Mouse (Mus musculus) layer of hippocampus, postnatal 25 days (tissue): ENCODE data around the gene Ubxn4. TPM values are rescaled to one million over a fixed set of nuclear protein-coding genes. Genes with fewer than 3 reads are reported as not detected.
"Not testable (repeated sequence)": the region's sequence is repeated elsewhere in the genome, so short reads cannot be mapped to it uniquely, and the experiment has no call there.

Source experiments
- DNase-seq, 2 experiments: peaks; one replicate each; pipeline ENCODE4 v3.0.0; 2022; ENCODE audit warnings: mixed read lengths in 2 of 2, low spot score in 1 of 2; ENCODE audit errors: extremely low spot score in 1 of 2
- total RNA-seq, 2 experiments: library from RNA; stranded (reverse); gene quantifications; 2 replicates each; pipeline ENCODE4 v1.2.3; 2021

The Ubxn4 gene
- total RNA-seq, result 10 to 100 TPM; 58.8 to 59.9 TPM

DNA sequence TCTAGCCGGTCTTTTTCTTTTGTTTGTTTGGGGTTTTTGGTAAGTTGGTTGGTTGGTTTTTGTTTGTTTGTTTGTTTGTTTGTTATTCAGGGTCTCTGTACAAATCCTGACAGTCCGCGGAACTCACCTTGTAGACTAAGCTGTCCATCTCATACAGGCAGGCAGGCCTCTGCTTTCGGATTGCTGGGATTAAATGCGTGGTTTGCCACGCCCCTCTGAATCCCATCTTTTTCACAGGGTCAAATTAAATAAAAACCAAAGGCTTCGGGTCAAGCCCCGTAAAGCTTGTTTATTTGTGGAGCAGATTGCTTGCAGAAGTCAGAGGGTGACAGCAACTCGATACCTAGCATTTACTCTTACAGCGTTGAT, at the start of gene Ubxn4:
TSS of gene Ubxn4 (plus strand) at position 338 of the 369 bp plus-strand sequence.
- DNase-seq, result no peak

- no peak for DNase-seq
These were observed 49.8 kb upstream of the Ubxn4 start for GRCm38 (mm10) chr1:128194011-128194410.

DNA sequence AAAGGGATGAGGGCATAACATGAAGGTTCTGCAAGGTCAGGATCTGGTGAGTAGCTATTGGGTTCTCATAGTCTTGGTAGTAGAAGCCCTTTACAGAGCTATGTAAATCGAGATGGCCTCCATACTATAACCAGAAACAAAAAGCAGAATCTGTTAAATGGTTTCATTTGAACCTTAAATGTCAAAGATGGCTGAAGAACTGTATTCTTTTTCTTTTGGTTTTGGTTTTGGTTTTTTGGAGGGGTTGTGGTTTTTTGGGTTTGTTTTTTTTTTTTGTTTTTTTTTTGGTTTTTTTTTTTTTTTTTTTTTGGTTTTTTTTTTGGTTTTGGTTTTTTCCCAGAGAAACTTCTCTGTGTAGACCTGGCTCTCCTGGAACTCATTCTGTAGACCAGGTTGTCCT, 46.4 kb upstream of the Ubxn4 start:
- DNase-seq, result no peak

DNA sequence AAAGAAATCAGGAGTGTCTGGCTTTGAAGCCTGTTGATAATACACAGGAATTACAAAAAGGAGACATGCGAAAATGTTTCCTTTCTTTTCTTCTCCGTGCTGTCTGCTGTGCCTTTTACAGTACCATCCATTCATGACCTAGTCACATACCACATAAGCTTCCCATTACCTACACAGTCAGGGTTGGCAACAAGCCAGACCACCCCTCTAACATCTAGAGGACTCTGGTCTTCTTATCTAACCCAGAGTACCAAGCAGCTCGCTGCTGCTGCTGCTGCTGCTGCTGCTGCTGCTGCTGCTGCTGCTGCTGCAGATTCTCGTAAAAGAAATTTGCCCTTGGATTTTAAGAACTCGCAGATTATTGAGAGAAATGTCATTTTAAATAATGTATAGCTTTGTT, 30.5 kb upstream of the Ubxn4 start:
- DNase-seq, result no peak

GRCm38 (mm10) chr1:128221886-128222285, 21.9 kb upstream of the Ubxn4 start:
- DNase-seq, result no peak

- no peak for DNase-seq
These were observed 20.5 kb upstream of the Ubxn4 start for GRCm38 (mm10) chr1:128223304-128223703.

- DNase-seq, result no peak
These were observed 8.6 kb upstream of the Ubxn4 start for GRCm38 (mm10) chr1:128235181-128235580.

DNA sequence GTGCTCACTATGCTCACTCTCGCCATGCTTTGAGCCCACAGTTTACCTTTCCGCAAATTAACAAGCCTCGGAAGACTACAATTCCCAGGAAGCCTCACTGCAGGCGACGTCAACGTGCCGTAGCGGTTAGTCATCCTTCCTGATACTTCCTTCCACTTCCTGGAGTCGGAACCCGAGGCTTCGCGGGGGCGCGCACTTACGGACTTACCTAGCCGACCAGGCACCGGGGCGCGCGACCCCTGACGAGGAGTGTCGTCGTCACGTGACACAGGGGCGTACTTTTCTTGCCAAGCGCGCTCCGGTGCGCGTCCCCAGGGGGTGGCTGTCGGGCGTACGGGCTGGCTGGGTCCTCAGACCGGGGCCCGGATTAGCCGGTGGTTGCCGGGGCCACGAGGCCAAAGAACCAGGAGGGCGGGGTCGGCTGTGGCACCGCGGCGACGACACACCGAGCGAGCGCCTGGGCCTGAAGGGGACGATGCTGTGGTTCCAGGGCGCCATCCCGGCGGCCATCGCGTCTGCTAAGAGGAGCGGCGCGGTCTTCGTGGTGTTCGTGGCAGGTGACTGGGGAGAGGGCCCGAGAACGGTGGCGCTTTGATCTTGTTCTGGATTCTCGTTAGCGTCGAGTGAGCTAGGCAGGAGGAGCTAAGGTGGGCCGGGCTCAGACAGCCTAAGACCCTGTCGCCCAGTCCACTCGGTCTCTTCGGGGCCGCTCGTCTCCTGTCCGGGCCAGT, 397 bp downstream of the Ubxn4 start:
- peak; percentile 80 to 82 for DNase-seq

GRCm38 (mm10) chr1:128244727-128245355, 1.1 kb downstream of the Ubxn4 start:
- DNase-seq, result no peak

DNA sequence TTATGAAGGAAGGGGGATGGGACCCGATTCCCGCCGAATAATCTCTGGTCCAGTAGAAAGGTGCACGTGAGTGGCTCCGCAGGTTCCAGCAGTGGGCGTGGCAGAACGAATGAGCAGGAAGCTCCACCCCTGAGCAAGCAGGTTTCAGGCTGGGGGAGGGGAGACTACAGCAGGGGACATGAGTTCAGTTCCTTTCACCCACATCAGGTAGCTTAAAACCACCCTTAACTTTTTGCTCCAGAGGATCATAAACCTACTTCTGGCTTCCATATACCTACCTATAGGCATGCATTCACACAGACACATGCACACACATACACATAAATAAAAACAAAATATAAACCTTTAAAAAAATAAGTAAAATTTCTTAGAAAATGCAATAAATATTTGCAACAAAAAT, 23.3 kb downstream of the Ubxn4 start:
- DNase-seq, result not testable (repeated sequence)

DNA sequence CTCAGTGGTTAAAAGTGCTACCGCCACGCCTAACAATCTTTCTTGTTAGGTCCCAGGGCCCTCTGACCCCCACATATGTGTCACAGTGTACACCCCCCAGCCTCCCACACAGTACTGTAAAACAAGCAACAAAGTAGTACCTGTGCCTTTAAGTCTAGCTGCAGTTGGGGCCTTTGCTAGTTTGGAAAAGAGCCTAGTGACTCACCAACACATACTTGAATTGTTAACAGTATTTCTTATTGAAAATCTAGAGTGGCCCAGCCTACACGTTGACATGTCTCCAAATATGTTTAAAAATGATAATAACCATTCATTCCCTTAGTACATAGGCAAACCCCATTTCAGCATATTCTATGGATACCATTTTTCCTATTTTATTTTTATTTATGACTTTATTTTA, 27.0 kb downstream of the Ubxn4 start:
- DNase-seq, result no peak

DNA sequence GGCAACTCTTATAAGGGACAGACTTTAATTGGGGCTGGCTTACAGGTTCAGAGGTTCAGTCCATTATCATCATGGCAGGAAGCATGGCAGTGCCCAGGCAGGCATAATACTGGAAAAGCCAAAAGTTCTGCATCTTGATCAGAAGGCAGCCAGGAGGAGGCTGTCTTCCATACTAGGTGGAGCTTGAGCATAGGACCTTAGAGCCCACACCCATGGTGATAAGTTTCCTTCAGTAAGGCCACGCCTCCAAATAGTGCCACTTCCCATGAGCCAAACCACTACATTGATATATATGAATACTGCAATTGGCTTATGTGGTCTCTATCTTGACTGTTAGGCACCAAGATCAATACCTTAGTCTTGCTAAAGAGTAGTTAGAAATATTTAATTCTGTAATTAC, 32.1 kb downstream of the Ubxn4 start:
- DNase-seq, result no peak

- no peak for DNase-seq
These were observed 34.8 kb downstream of the Ubxn4 start for GRCm38 (mm10) chr1:128278563-128278962.

DNA sequence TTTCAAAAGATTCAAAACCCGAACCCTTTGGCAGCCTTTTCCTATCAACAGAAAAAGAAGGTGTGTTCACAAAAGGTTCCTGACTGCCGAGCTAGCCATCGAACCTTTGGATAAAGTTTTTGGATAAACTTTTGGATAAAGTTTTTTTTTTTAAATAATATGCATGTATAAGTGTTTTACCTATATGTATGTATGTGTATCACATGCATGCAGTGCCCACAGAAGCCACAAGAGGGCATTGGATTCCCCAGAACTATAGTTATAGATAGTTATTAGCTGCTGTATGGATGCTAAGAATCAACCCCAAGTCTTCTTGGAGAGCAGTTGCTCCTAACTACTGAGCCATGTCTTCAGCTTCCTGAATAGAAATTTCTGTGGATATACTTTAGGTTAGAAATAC, 38.0 kb downstream of the Ubxn4 start:
- no peak for DNase-seq

- no peak for DNase-seq
These were observed 39.2 kb downstream of the Ubxn4 start for GRCm38 (mm10) chr1:128282924-128283323.

DNA sequence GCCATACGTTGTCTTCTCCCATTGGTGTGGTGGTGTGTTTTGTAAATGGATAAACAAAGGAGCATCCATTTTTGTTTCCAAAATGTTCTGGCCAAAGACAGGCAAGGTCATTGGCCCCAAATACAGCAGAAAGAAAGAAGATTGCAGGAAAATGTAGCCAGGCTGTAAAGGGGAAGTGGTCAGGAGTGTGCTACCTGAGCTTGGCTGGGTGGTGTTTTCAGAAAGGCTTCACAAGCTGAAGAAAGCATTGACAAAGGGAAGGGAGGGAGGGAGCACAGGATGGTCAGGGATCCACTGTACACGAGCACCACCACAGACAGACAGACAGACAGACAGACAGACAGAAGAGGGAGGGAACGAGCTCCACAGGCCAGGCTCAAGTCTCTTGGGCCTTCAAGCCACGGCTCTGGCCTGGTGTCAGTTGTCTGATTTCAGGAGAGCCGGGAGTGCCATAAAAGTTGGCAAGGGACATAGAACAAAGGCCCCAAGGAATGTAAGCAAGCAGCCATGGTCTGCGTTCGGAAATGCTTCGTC, 40.5 kb downstream of the Ubxn4 start:
- DNase-seq, result no peak

DNA sequence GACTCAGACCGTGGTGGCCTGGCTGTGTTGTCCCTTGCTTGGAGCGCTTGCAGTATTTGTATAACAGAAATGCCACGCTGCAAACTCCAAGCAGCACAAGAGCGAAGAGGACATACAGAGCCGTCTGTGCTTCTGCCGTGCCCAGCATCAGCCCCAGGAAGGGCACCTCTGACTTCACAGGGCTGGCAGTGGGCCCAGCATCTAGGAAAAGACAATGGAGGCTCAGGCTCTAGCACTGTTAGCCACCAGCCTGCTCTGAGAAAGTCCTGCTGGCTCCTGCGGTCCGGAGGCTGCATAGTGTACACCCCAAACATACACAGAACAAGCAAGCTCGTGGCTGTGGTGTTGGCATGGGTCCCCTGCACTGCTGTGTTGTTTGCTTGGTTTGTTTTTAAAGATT, 41.4 kb downstream of the Ubxn4 start:
- no peak for DNase-seq

GRCm38 (mm10) chr1:128290295-128290694, 46.5 kb downstream of the Ubxn4 start:
- no peak for DNase-seq

GRCm38 (mm10) chr1:128293524-128293923, 49.8 kb downstream of the Ubxn4 start:
- no peak for DNase-seq

GRCm38 (mm10) chr1:128295296-128295695, 51.5 kb downstream of the Ubxn4 start:
- no peak for DNase-seq

DNA sequence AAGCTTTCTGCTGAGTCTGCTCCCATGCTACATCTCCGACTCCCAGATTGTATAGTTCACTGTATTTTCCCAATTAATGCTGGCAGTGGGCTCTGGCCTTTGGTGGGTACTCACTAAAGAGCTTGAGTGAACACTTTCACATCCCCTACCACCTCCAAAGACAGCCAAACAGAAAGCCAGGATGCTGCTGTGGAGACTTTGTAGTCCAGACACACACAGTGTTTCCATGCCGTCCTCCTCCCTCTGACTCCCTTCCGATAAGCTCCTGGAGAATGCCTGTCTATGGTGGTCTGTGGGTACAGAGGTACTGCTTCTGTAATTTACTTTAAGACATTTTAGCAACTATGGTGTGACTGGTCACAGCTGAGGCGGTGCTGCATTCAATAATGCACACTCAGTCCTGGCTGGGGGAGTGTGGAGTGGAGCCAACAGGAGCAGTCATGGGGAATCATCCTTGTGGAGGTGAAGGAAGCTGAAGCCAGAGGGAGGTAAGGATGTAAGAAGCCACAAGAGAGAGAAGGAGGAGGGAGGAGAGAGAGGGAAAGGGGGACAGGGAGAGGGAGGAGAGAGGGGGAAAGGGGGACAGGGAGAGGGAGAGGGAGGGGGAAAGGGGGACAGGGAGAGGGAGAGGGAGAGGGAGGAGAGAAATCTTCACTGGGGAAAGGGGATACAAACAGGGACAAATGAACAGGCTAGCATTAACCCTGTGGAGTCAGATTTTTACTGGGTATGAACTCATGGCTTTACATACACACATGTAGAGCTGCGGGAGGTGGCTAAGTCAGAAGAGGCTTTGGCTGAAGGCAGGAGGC, 52.2 kb downstream of the Ubxn4 start:
- no peak for DNase-seq
